8 mouse cellular contexts compared by ENCODE assay signal in the genomic region with DNA sequence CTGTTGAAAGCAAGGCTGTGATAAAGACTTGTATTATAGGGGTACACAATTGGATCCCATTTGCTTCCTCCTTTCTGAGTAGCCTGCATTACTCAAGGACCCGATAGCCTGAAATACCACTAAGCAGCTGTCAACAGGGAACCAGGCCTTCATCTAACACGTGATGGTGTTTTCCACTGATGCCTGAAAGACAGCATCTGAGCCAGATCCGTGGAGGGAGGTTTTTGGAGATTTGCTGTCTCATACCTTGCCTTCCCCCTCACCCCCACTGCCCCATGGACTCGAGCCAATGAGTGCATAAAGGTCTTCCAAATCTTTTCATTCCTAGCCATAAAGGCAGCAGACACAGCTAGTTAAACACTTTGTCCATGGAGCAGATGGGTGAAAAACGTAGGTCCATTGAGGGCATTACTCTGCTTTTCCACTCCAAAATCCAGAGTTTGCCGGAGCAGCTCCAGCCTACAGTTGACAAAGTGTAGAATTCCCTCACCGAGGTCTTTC. TPM values are rescaled to one million over a fixed set of nuclear protein-coding genes. Genes with fewer than 3 reads are reported as not detected.
DNase-seq lines count a peak whose midpoint lies in the region; ATAC-seq lines count a peak whose summit lies in the region.

No protein-coding gene starts in this region.

- no peak overlapping the region for H3K4me3 ChIP-seq in liver, embryonic 12.5 days
- peak overlapping the region; percentile 77 for H3K4me3 ChIP-seq in embryonic facial prominence, embryonic 10.5 days

- H3K27me3 ChIP-seq in liver, embryonic 12.5 days (replicated peaks): no peaks in the 10 kb centered on the region
- H3K27me3 ChIP-seq in embryonic facial prominence, embryonic 10.5 days (replicated peaks; ENCODE audit: low read depth, poor library complexity, severe bottlenecking): no peaks in the 10 kb centered on the region

- peak overlapping the region; percentile 93 for H3K4me2 ChIP-seq in liver, embryonic 12.5 days

- ATAC-seq in liver, embryonic 12.5 days: no peak
- ATAC-seq in inflammation-experienced regulatory T-cells, adult 6 months: no peak

- H3K36me3 ChIP-seq in liver, embryonic 12.5 days: no peaks in the 10 kb centered on the region
- no peaks in the 10 kb centered on the region for H3K36me3 ChIP-seq in embryonic facial prominence, embryonic 10.5 days (replicated peaks)

- WGBS in liver, embryonic 12.5 days (ENCODE audit: insufficient replicate concordance): 58% methylated on average over 7 of the region's 7 CpGs
- 56% methylated on average over 7 of the region's 7 CpGs for WGBS in embryonic facial prominence, embryonic 10.5 days

- H3K27ac ChIP-seq in liver, embryonic 12.5 days: no peak overlapping the region
- no peak overlapping the region for H3K27ac ChIP-seq in embryonic facial prominence, embryonic 10.5 days (replicated peaks)

- H3K9ac ChIP-seq in liver, embryonic 12.5 days: peak overlapping the region; percentile 92; the same call in 1 of the 2 replicates

- H3K4me1 ChIP-seq in liver, embryonic 12.5 days: peaks cover 37% of the 10 kb centered on the region
- H3K4me1 ChIP-seq in embryonic facial prominence, embryonic 10.5 days: peaks cover 15% of the 10 kb centered on the region

- intact Hi-C loops in heart, postnatal 36 days (cut with DNase I): no loop called here

- H3K9me3 ChIP-seq in liver, embryonic 12.5 days (replicated peaks): no peaks in the 10 kb centered on the region
- no peaks in the 10 kb centered on the region for H3K9me3 ChIP-seq in embryonic facial prominence, embryonic 10.5 days

- no peak for DNase-seq in liver
- no peak for DNase-seq in embryonic facial prominence, embryonic 10.5 days (ENCODE audit: low spot score)
- peak; percentile 18 to 35 for DNase-seq in heart, postnatal 36 days
- peak; percentile 42 for DNase-seq in lung, postnatal 10 days
- no peak for DNase-seq in left cerebral cortex, adult 11 months (ENCODE audit: low spot score)
- no peak for DNase-seq in embryo, embryonic 10.5 days (ENCODE audit: low spot score)

RNA-seq across cellular contexts. Expression of a gene that starts 0.8 kb away (rescaled TPM):
- 16.6 and 17.4 TPM in 2 replicates for polyA plus RNA-seq in liver, embryonic 12.5 days (2016; fragmentation: Nextera tagmentation; extraction: Ambion mirVana)
- polyA plus RNA-seq in embryonic facial prominence, embryonic 10.5 days (2016; fragmentation: Nextera tagmentation; extraction: Ambion mirVana): 25.1 and 26.2 TPM in 2 replicates
- total RNA-seq in heart, postnatal 36 days (2021): 1 to 10 TPM; 9.0 to 9.2 TPM
- polyA plus RNA-seq in inflammation-experienced regulatory T-cells, adult 6 months (2017; shearing (Covaris generic)): 10 to 100 TPM; 26.8 to 32.3 (median 28.1) TPM

RNA-seq across cellular contexts. Expression of a gene that starts 44.5 kb away (rescaled TPM):
- 57.4 and 59.9 TPM in 2 replicates for polyA plus RNA-seq in liver, embryonic 12.5 days (2016; fragmentation: Nextera tagmentation; extraction: Ambion mirVana)
- polyA plus RNA-seq in embryonic facial prominence, embryonic 10.5 days (2016; fragmentation: Nextera tagmentation; extraction: Ambion mirVana): 74.0 and 74.1 TPM in 2 replicates
- total RNA-seq in heart, postnatal 36 days (2021): 10 to 100 TPM; 19.3 to 23.3 TPM
- polyA plus RNA-seq in inflammation-experienced regulatory T-cells, adult 6 months (2017; shearing (Covaris generic)): 10 to 100 TPM; 10.3 to 15.8 (median 11.6) TPM

Comparison
In these comparisons a context has a peak if more than half of its experiments do, and no peak if none do; other contexts are left out.
1. DNase-seq: peak in heart, postnatal 36 days (2 of 2) and lung, postnatal 10 days (single experiment); none in liver (single experiment), embryonic facial prominence, embryonic 10.5 days (single experiment), left cerebral cortex, adult 11 months (single experiment) and embryo, embryonic 10.5 days (single experiment).